Mouse (Mus musculus): Measurements from ENCODE around the gene Nap1l4. TPM values are rescaled to one million over a fixed set of nuclear protein-coding genes. Genes with fewer than 3 reads are reported as not detected.

Gene Nap1l4
- total and polyA plus RNA-seq, 3 experiments, result 98.4 to 197 (median 168) TPM

GRCm38 (mm10) chr7:143514416-143514768, 34.5 kb downstream of the Nap1l4 start:
- Histone ChIP-seq H3K4me3 (no peak overlapping the region), H3K36me3 (ENCODE audit: control insufficient read depth, insufficient read depth, low read length) (no peaks in the 10 kb centered on the region), H3K27me3 (ENCODE audit: control insufficient read depth, insufficient read depth, low read length) (no peaks in the 10 kb centered on the region), H3K9ac (ENCODE audit: low read depth, low read length) (no peak overlapping the region), H3K79me2 (replicated peaks; ENCODE audit: control insufficient read depth, insufficient read depth, low read length) (no peaks in the 10 kb centered on the region), H3K27ac (no peak overlapping the region), H3K4me1 (ENCODE audit: control insufficient read depth, insufficient read depth, low read length) (no peaks in the 10 kb centered on the region)
- 74% methylated on average over 4 of the region's 4 CpGs for WGBS
- no peak for TF ChIP-seq POLR2A (IDR thresholded peaks at IDR 0.05; ENCODE audit: insufficient read depth, low read depth, low read length)
- peak; percentile 38 for TF ChIP-seq CTCF (IDR thresholded peaks at IDR 0.05)
- peak in 1 of 2 experiments; percentile 27 for DNase-seq
- intact Hi-C loops (cut with DNase I), result no loop called here

GRCm38 (mm10) chr7:143513763-143514415, 35.0 kb downstream of the Nap1l4 start:
- Histone ChIP-seq H3K4me3 (no peak overlapping the region), H3K36me3 (ENCODE audit: control insufficient read depth, insufficient read depth, low read length) (no peaks in the 10 kb centered on the region), H3K27me3 (ENCODE audit: control insufficient read depth, insufficient read depth, low read length) (no peaks in the 10 kb centered on the region), H3K79me2 (replicated peaks; ENCODE audit: control insufficient read depth, insufficient read depth, low read length) (no peaks in the 10 kb centered on the region), H3K9ac (ENCODE audit: low read depth, low read length) (no peak overlapping the region), H3K27ac (no peak overlapping the region), H3K4me1 (ENCODE audit: control insufficient read depth, insufficient read depth, low read length) (no peaks in the 10 kb centered on the region)
- peak; percentile 61 to 66 for DNase-seq
- 67% methylated on average over 10 of the region's 10 CpGs for WGBS
- intact Hi-C loops (cut with DNase I), result no loop called here
- 0 out of 2 replicates have a peak, but pooled peaks have one; percentile 36 for TF ChIP-seq EP300 (IDR thresholded peaks at IDR 0.05; ENCODE audit: insufficient read depth, low read depth, low read length)
- no peak for TF ChIP-seq POLR2A (IDR thresholded peaks at IDR 0.05; ENCODE audit: insufficient read depth, low read depth, low read length)

- no peaks in the 10 kb centered on the region for H3K79me2 ChIP-seq (replicated peaks; ENCODE audit: control insufficient read depth, insufficient read depth, low read length)
- no peak overlapping the region for H3K9ac ChIP-seq (ENCODE audit: low read depth, low read length)
- H3K27me3 ChIP-seq (ENCODE audit: control insufficient read depth, insufficient read depth, low read length), result no peaks in the 10 kb centered on the region
- no peak overlapping the region for H3K27ac ChIP-seq
- TF ChIP-seq EP300 (IDR thresholded peaks at IDR 0.05; ENCODE audit: insufficient read depth, low read depth, low read length) (no peak), CTCF (IDR thresholded peaks at IDR 0.05) (no peak), POLR2A (IDR thresholded peaks at IDR 0.05; ENCODE audit: insufficient read depth, low read depth, low read length) (no peak)
- DNase-seq, result no peak
- H3K4me3 ChIP-seq, result no peak overlapping the region
- no peaks in the 10 kb centered on the region for H3K4me1 ChIP-seq (ENCODE audit: control insufficient read depth, insufficient read depth, low read length)
- intact Hi-C loops (cut with DNase I), result no loop called here
- no peaks in the 10 kb centered on the region for H3K36me3 ChIP-seq (ENCODE audit: control insufficient read depth, insufficient read depth, low read length)
Measured at GRCm38 (mm10) chr7:143511335-143511712, 37.6 kb downstream of the Nap1l4 start.

DNA sequence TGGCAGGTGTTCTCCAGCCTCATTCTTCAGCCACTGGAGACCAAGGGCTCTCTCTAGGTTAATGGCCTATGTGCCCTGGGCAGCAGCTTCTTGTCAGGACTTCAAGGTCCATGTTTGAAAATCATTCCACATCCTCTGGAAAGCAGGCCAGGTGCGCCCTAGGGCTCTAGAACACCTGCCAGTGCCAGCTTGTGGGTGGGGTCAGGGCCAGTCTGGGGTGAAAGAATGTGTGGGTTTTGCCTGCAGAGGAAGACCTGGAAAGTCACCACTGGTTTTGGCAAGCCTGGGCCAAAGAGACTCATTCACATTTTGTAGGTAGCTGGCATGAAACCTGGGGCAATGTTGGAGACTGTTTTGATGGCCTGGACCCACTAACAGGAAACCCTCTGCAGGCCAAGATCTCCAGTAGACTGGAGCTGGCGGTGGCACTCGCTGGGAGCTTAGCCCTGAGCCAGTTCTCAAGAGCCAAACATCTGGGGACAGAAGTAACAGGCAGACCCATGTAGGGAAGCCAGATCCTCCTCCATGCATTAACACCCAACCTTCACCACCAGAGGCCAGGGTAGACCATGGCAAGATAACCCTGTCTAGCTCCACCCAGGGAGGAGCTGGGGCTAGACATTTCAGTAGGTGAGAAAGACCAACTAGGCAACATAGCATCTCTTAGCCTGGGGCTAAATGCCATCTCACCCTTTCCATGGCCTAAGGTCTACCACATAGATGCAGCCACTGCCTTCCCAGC, 38.1 kb downstream of the Nap1l4 start:
- H3K4me3 ChIP-seq, result no peak overlapping the region
- H3K27ac ChIP-seq, result no peak overlapping the region
- no peaks in the 10 kb centered on the region for H3K79me2 ChIP-seq (replicated peaks; ENCODE audit: control insufficient read depth, insufficient read depth, low read length)
- 69% methylated on average over 3 of the region's 3 CpGs for WGBS
- DNase-seq, result no peak
- no peaks in the 10 kb centered on the region for H3K27me3 ChIP-seq (ENCODE audit: control insufficient read depth, insufficient read depth, low read length)
- intact Hi-C loops (cut with DNase I), result no loop called here
- H3K36me3 ChIP-seq (ENCODE audit: control insufficient read depth, insufficient read depth, low read length), result no peaks in the 10 kb centered on the region
- no peak overlapping the region for H3K9ac ChIP-seq (ENCODE audit: low read depth, low read length)
- no peaks in the 10 kb centered on the region for H3K4me1 ChIP-seq (ENCODE audit: control insufficient read depth, insufficient read depth, low read length)
- no peak for TF ChIP-seq CTCF (IDR thresholded peaks at IDR 0.05)
- TF ChIP-seq EP300 (IDR thresholded peaks at IDR 0.05; ENCODE audit: insufficient read depth, low read depth, low read length), result no peak
- no peak for TF ChIP-seq POLR2A (IDR thresholded peaks at IDR 0.05; ENCODE audit: insufficient read depth, low read depth, low read length)

- TF ChIP-seq POLR2A (IDR thresholded peaks at IDR 0.05; ENCODE audit: insufficient read depth, low read depth, low read length) (no peak), EP300 (IDR thresholded peaks at IDR 0.05; ENCODE audit: insufficient read depth, low read depth, low read length) (no peak), CTCF (IDR thresholded peaks at IDR 0.05) (no peak)
- 71% methylated on average over 1 of the region's 1 CpGs for WGBS
- no peak for DNase-seq
- H3K4me1 ChIP-seq (ENCODE audit: control insufficient read depth, insufficient read depth, low read length), result no peaks in the 10 kb centered on the region
- intact Hi-C loops (cut with DNase I), result loop anchor here (5.0 kb wide), 1 partner anchor 37 kb away; the partner anchor contains the start of gene Slc22a18
- H3K4me3 ChIP-seq, result no peak overlapping the region
- no peaks in the 10 kb centered on the region for H3K27me3 ChIP-seq (ENCODE audit: control insufficient read depth, insufficient read depth, low read length)
- H3K27ac ChIP-seq, result no peak overlapping the region
- H3K36me3 ChIP-seq (ENCODE audit: control insufficient read depth, insufficient read depth, low read length), result no peaks in the 10 kb centered on the region
- no peak overlapping the region for H3K9ac ChIP-seq (ENCODE audit: low read depth, low read length)
- H3K79me2 ChIP-seq (replicated peaks; ENCODE audit: control insufficient read depth, insufficient read depth, low read length), result no peaks in the 10 kb centered on the region
Measured at GRCm38 (mm10) chr7:143509566-143509965, 39.3 kb downstream of the Nap1l4 start.

DNA sequence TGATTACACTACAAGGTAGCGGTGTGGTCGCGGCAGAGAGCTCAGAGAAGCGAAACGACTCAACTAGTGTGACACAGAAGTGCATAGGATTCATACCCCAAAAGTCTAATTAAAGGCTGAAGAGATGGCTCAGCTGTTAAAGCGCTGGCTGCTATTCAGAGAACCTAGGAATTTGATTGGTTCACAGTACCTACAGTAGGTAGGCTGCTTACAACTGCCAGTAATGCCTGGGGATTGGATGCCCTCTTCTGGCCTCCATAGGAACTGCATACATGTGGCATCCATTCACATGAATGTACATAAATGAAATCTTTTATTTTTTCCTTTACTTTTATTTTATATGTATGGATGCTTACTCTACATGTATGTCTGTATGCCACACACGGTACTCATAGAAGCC, 42.2 kb downstream of the Nap1l4 start:
- H3K27me3 ChIP-seq (ENCODE audit: control insufficient read depth, insufficient read depth, low read length), result peaks cover 7% of the 10 kb centered on the region
- DNase-seq, result peak; percentile 28 to 46
- no peaks in the 10 kb centered on the region for H3K79me2 ChIP-seq (replicated peaks; ENCODE audit: control insufficient read depth, insufficient read depth, low read length)
- H3K9ac ChIP-seq (ENCODE audit: low read depth, low read length), result no peak overlapping the region
- no peak overlapping the region for H3K4me3 ChIP-seq
- no peak overlapping the region for H3K27ac ChIP-seq
- H3K36me3 ChIP-seq (ENCODE audit: control insufficient read depth, insufficient read depth, low read length), result no peaks in the 10 kb centered on the region
- intact Hi-C loops (cut with DNase I), result loop anchor here (1.0 to 5.0 kb wide), 2 partner anchors 26 to 34 kb away; partner anchors contain the start of gene Slc22a18
- TF ChIP-seq EP300 (IDR thresholded peaks at IDR 0.05; ENCODE audit: insufficient read depth, low read depth, low read length), result no peak
- TF ChIP-seq POLR2A (IDR thresholded peaks at IDR 0.05; ENCODE audit: insufficient read depth, low read depth, low read length), result no peak
- peak; percentile 88 for TF ChIP-seq CTCF (IDR thresholded peaks at IDR 0.05)
- peaks cover 2% of the 10 kb centered on the region for H3K4me1 ChIP-seq (ENCODE audit: control insufficient read depth, insufficient read depth, low read length)
- 23% methylated on average over 7 of the region's 7 CpGs for WGBS

All from heart, adult 2 months (tissue).